Mouse (Mus musculus) hindbrain, embryonic 11.5 days (tissue): ENCODE measurements around the gene Fhit. TPM values are rescaled to one million over a fixed set of nuclear protein-coding genes. Genes with fewer than 3 reads are reported as not detected.

Source experiments
- ATAC-seq: fragments of 200-750 bp; cut with Nextera tagmentation; 2 replicates; pipeline ENCODE4 v1.8.0; 2017; ENCODE audit warnings: mild to moderate bottlenecking, moderate TSS enrichment, moderate library complexity; ENCODE audit not compliant: low FRiP score
- DNase-seq: peaks from one replicate; pipeline ENCODE4 v3.0.0-alpha.2; 2015; ENCODE audit warnings: low spot score
- H3K27ac ChIP-seq: fragments of 300-500 bp; sonication (generic); 2 replicates; pipeline ENCODE4 v1.5.1; 2014; ENCODE audit warnings: mild to moderate bottlenecking, low read depth, low read length
- H3K27me3 ChIP-seq: fragments of 300-500 bp; sonication (generic); 2 replicates; pipeline ENCODE4 v1.6.1; 2014; ENCODE audit warnings: mild to moderate bottlenecking, low read length, moderate library complexity, mixed read lengths; ENCODE audit not compliant: control insufficient read depth, insufficient read depth
- H3K36me3 ChIP-seq: fragments of 300-500 bp; sonication (generic); 2 replicates; pipeline ENCODE4 v1.6.1; 2014; ENCODE audit warnings: mild to moderate bottlenecking, low read length, moderate library complexity, mixed read lengths; ENCODE audit not compliant: control insufficient read depth, insufficient read depth
- H3K4me1 ChIP-seq: fragments of 300-500 bp; sonication (generic); replicated peaks from 2 replicates; pipeline ENCODE4 v1.6.1; 2014; ENCODE audit warnings: low read length, mixed read lengths; ENCODE audit not compliant: control insufficient read depth, insufficient read depth
- H3K4me2 ChIP-seq: fragments of 300-500 bp; sonication (generic); replicated peaks from 2 replicates; pipeline ENCODE4 v1.6.1; 2014; ENCODE audit warnings: mild to moderate bottlenecking, low read depth, low read length
- H3K4me3 ChIP-seq: fragments of 300-500 bp; sonication (generic); 2 replicates; pipeline ENCODE4 v1.5.1; 2014; ENCODE audit warnings: low read depth, low read length
- H3K9ac ChIP-seq: fragments of 300-500 bp; sonication (generic); 2 replicates; pipeline ENCODE4 v1.6.1; 2014; ENCODE audit warnings: low read depth, low read length
- H3K9me3 ChIP-seq: fragments of 300-500 bp; sonication (generic); 2 replicates; pipeline ENCODE4 v1.6.1; 2016; ENCODE audit warnings: low read length; ENCODE audit not compliant: control insufficient read depth
- WGBS: fragments of 180-500 bp; shearing (Covaris S2); extraction: QIAGEN DNeasy Blood & Tissue Kit; methylation state at CpG from one replicate; pipeline ENCODE4 v1.1.7; 2014; 5-methylcytosine and 5-hydroxymethylcytosine counted together
- polyA plus RNA-seq: library from polyadenylated mRNA; unstranded; fragments of >200 nt; fragmentation: Nextera tagmentation; extraction: Ambion mirVana; gene quantifications from 2 replicates; pipeline ENCODE4 v1.2.1, GENCODE M21; 2014

Gene Fhit
- polyA plus RNA-seq, 1 experiment from 2014 or later: 5.0 TPM

GRCm38 (mm10) chr14:10545916-10546315 is 615.9 kb downstream of the Fhit start:
- Histone ChIP-seq H3K4me2 (no peak overlapping the region), H3K9ac (no peak overlapping the region)
- 67% methylated on average over 3 of the region's 3 CpGs for WGBS

GRCm38 (mm10) chr14:10534862-10535261 is 627.0 kb downstream of the Fhit start:
- no peaks in the 10 kb centered on the region for H3K4me1 ChIP-seq
- ATAC-seq (no peak), DNase-seq (no peak)
- no peaks in the 10 kb centered on the region for H3K36me3 ChIP-seq
- 64% methylated on average over 2 of the region's 2 CpGs for WGBS
- no peaks in the 10 kb centered on the region for H3K27me3 ChIP-seq
- H3K9ac ChIP-seq: no peak overlapping the region
- H3K9me3 ChIP-seq: no peaks in the 10 kb centered on the region
- H3K4me3 ChIP-seq: no peak overlapping the region
- no peak overlapping the region for H3K27ac ChIP-seq
- no peak overlapping the region for H3K4me2 ChIP-seq

More at GRCm38 (mm10) chr14:10545916-10546315, 615.9 kb downstream of the Fhit start:
- ATAC-seq: no peak
- DNase-seq: no peak
- H3K27ac ChIP-seq: no peak overlapping the region
- H3K9me3 ChIP-seq: no peaks in the 10 kb centered on the region
- no peak overlapping the region for H3K4me3 ChIP-seq
- H3K36me3 ChIP-seq: no peaks in the 10 kb centered on the region
- H3K27me3 ChIP-seq: no peaks in the 10 kb centered on the region
- no peaks in the 10 kb centered on the region for H3K4me1 ChIP-seq

- Histone ChIP-seq H3K27me3 (no peaks in the 10 kb centered on the region), H3K9me3 (no peaks in the 10 kb centered on the region), H3K27ac (no peak overlapping the region), H3K4me3 (no peak overlapping the region), H3K4me1 (no peaks in the 10 kb centered on the region), H3K9ac (no peak overlapping the region), H3K36me3 (no peaks in the 10 kb centered on the region), H3K4me2 (no peak overlapping the region)
- ATAC-seq (no peak), DNase-seq (no peak)
- WGBS: 81% methylated on average over 8 of the region's 8 CpGs
These were observed 629.9 kb downstream of the Fhit start for GRCm38 (mm10) chr14:10531748-10532500.

GRCm38 (mm10) chr14:10526800-10527199 is 635.0 kb downstream of the Fhit start:
- H3K27me3 ChIP-seq: no peaks in the 10 kb centered on the region
- no peak overlapping the region for H3K4me2 ChIP-seq
- DNase-seq: no peak
- H3K27ac ChIP-seq: no peak overlapping the region
- H3K4me3 ChIP-seq: no peak overlapping the region
- ATAC-seq: no peak
- no peaks in the 10 kb centered on the region for H3K4me1 ChIP-seq
- no peaks in the 10 kb centered on the region for H3K36me3 ChIP-seq
- H3K9me3 ChIP-seq: no peaks in the 10 kb centered on the region
- WGBS: 32% methylated on average over 2 of the region's 2 CpGs
- H3K9ac ChIP-seq: no peak overlapping the region

GRCm38 (mm10) chr14:10525786-10526185 is 636.0 kb downstream of the Fhit start:
- Histone ChIP-seq H3K4me1 (no peaks in the 10 kb centered on the region), H3K4me2 (no peak overlapping the region), H3K4me3 (no peak overlapping the region), H3K27me3 (no peaks in the 10 kb centered on the region), H3K9ac (no peak overlapping the region), H3K36me3 (no peaks in the 10 kb centered on the region), H3K27ac (no peak overlapping the region), H3K9me3 (no peaks in the 10 kb centered on the region)
- 86% methylated on average over 4 of the region's 4 CpGs for WGBS
- DNase-seq: no peak
- no peak for ATAC-seq

GRCm38 (mm10) chr14:10514026-10514425 is 647.8 kb downstream of the Fhit start:
- H3K4me2 ChIP-seq: no peak overlapping the region
- H3K27ac ChIP-seq: no peak overlapping the region
- H3K4me3 ChIP-seq: no peak overlapping the region
- no peaks in the 10 kb centered on the region for H3K36me3 ChIP-seq
- no peak overlapping the region for H3K9ac ChIP-seq
- H3K4me1 ChIP-seq: no peaks in the 10 kb centered on the region
- ATAC-seq (no peak), DNase-seq (no peak)
- no peaks in the 10 kb centered on the region for H3K9me3 ChIP-seq
- no peaks in the 10 kb centered on the region for H3K27me3 ChIP-seq

- Histone ChIP-seq H3K9ac (no peak overlapping the region), H3K4me1 (no peaks in the 10 kb centered on the region), H3K4me3 (no peak overlapping the region), H3K9me3 (no peaks in the 10 kb centered on the region), H3K27me3 (no peaks in the 10 kb centered on the region), H3K4me2 (no peak overlapping the region), H3K36me3 (no peaks in the 10 kb centered on the region), H3K27ac (no peak overlapping the region)
- DNase-seq (no peak), ATAC-seq (no peak)
These were observed 652.6 kb downstream of the Fhit start for GRCm38 (mm10) chr14:10509252-10509651.

- ATAC-seq (no peak), DNase-seq (peak; percentile 20)
- H3K9me3 ChIP-seq: no peaks in the 10 kb centered on the region
- no peak overlapping the region for H3K4me3 ChIP-seq
- no peaks in the 10 kb centered on the region for H3K36me3 ChIP-seq
- H3K4me1 ChIP-seq: no peaks in the 10 kb centered on the region
- H3K9ac ChIP-seq: no peak overlapping the region
- H3K27ac ChIP-seq: no peak overlapping the region
- 54% methylated on average over 1 of the region's 1 CpGs for WGBS
- H3K4me2 ChIP-seq: no peak overlapping the region
- H3K27me3 ChIP-seq: no peaks in the 10 kb centered on the region
These were observed 654.3 kb downstream of the Fhit start for GRCm38 (mm10) chr14:10507560-10507959.

GRCm38 (mm10) chr14:10485798-10486197 is 676.0 kb downstream of the Fhit start:
- H3K36me3 ChIP-seq: no peaks in the 10 kb centered on the region
- no peak overlapping the region for H3K9ac ChIP-seq
- H3K9me3 ChIP-seq: no peaks in the 10 kb centered on the region
- ATAC-seq (no peak), DNase-seq (no peak)
- no peak overlapping the region for H3K4me2 ChIP-seq
- H3K27me3 ChIP-seq: no peaks in the 10 kb centered on the region
- no peak overlapping the region for H3K27ac ChIP-seq
- H3K4me1 ChIP-seq: no peaks in the 10 kb centered on the region
- no peak overlapping the region for H3K4me3 ChIP-seq
- 78% methylated on average over 3 of the region's 3 CpGs for WGBS
